18 mouse cellular contexts compared by ENCODE assay signal in genomic region chr7:126690737-126691136, GRCm38 (mm10). TPM values are rescaled to one million over a fixed set of nuclear protein-coding genes. Genes with fewer than 3 reads are reported as not detected.
A peak's percentile ranks its signal among the peaks of the same experiment; 100 is the strongest.
DNase-seq lines count a peak whose midpoint lies in the region; ATAC-seq and TF ChIP-seq lines count a peak whose summit lies in the region.
"Had no signal": no experiment of that assay in that cellular context is flagged by ENCODE, and none has a peak within 500 bp of the region (broad histone marks: within the 10 kb centered on the region; RNA-seq: fewer than 3 reads in every experiment).

No protein-coding gene starts in this region.

- no peaks in the 10 kb centered on the region for H3K27me3 ChIP-seq in liver, postnatal 0 days (ENCODE audit: insufficient read depth, low read length)
- H3K27me3 ChIP-seq in liver, embryonic 12.5 days (replicated peaks) = no peaks in the 10 kb centered on the region
- H3K27me3 ChIP-seq: embryonic facial prominence, embryonic 12.5 days; forebrain, embryonic 15.5 days; heart, embryonic 15.5 days; hindbrain, embryonic 13.5 days had no signal

- H3K4me3 ChIP-seq in liver, postnatal 0 days (ENCODE audit: low read depth, low read length) = no peak overlapping the region
- no peak overlapping the region for H3K4me3 ChIP-seq in liver, embryonic 12.5 days
- H3K4me3 ChIP-seq: embryonic facial prominence, embryonic 12.5 days; forebrain, embryonic 15.5 days; heart, embryonic 15.5 days; hindbrain, embryonic 13.5 days had no signal

- no peak overlapping the region for H3K9ac ChIP-seq in liver, postnatal 0 days (replicated peaks)
- H3K9ac ChIP-seq in liver, embryonic 12.5 days = no peak overlapping the region
- H3K9ac ChIP-seq: embryonic facial prominence, embryonic 12.5 days; forebrain, embryonic 15.5 days; heart, embryonic 15.5 days; hindbrain, embryonic 13.5 days had no signal

- ATAC-seq in liver, postnatal 0 days = peak; percentile 19
- no peak for ATAC-seq in liver, embryonic 12.5 days
- ATAC-seq: forebrain, embryonic 15.5 days had no signal

- 70% methylated on average over 3 of the region's 3 CpGs for WGBS in liver, postnatal 0 days (ENCODE audit: insufficient replicate concordance)
- WGBS in liver, embryonic 12.5 days (ENCODE audit: insufficient replicate concordance) = 81% methylated on average over 3 of the region's 3 CpGs

- H3K9me3 ChIP-seq in liver, postnatal 0 days (ENCODE audit: low read length) = no peaks in the 10 kb centered on the region
- no peaks in the 10 kb centered on the region for H3K9me3 ChIP-seq in liver, embryonic 12.5 days (replicated peaks)
- H3K9me3 ChIP-seq: embryonic facial prominence, embryonic 12.5 days; forebrain, embryonic 15.5 days; heart, embryonic 15.5 days; hindbrain, embryonic 13.5 days had no signal

- TF ChIP-seq CTCF in liver, postnatal 0 days (IDR thresholded peaks at IDR 0.05; ENCODE audit: low read depth) = no peak

- no peak for TF ChIP-seq EP300 in liver, postnatal 0 days (IDR thresholded peaks at IDR 0.05; ENCODE audit: low read depth)

- H3K27ac ChIP-seq in liver, postnatal 0 days (ENCODE audit: low read depth) = peak overlapping the region; percentile 88
- no peak overlapping the region for H3K27ac ChIP-seq in liver, embryonic 12.5 days
- H3K27ac ChIP-seq: embryonic facial prominence, embryonic 12.5 days; forebrain, embryonic 15.5 days; heart, embryonic 15.5 days; hindbrain, embryonic 13.5 days had no signal

- DNase-seq in heart, adult 11 months = peak; percentile 88
- DNase-seq in heart, adult 9 months (ENCODE audit: low spot score in 2 of 2) = no peak
- DNase-seq in kidney, adult 8-10 months = peak; percentile 66 to 88
- no peak for DNase-seq in kidney, postnatal 4 days
- DNase-seq in liver, postnatal 0 days = no peak
- DNase-seq in embryo, embryonic 11 days = no peak
- DNase-seq: adrenal gland, postnatal 14 days; cerebellum, adult 18-20 months; cerebellum, postnatal 10 days; gastrocnemius, postnatal 36 days; heart, adult 18-20 months; heart, postnatal 14 days had no signal

- peaks cover 21% of the 10 kb centered on the region for H3K4me1 ChIP-seq in liver, postnatal 0 days (ENCODE audit: insufficient read depth)
- peaks cover 29% of the 10 kb centered on the region for H3K4me1 ChIP-seq in liver, embryonic 12.5 days

- peaks cover 14% of the 10 kb centered on the region; the same call in 1 of the 2 replicates for H3K36me3 ChIP-seq in liver, postnatal 0 days (replicated peaks; ENCODE audit: insufficient read depth, low read length)
- peaks cover 22% of the 10 kb centered on the region for H3K36me3 ChIP-seq in liver, embryonic 12.5 days

- no peak overlapping the region for H3K4me2 ChIP-seq in liver, postnatal 0 days (ENCODE audit: low read depth, low read length)
- H3K4me2 ChIP-seq in liver, embryonic 12.5 days = no peak overlapping the region
- H3K4me2 ChIP-seq: embryonic facial prominence, embryonic 12.5 days; forebrain, embryonic 15.5 days; heart, embryonic 11.5 days; heart, embryonic 15.5 days; hindbrain, embryonic 13.5 days had no signal

RNA-seq across cellular contexts. Expression of gene Bola2, which starts 4.5 kb away (rescaled TPM):
- polyA plus RNA-seq in liver, postnatal 0 days (2015; fragmentation: Nextera tagmentation; extraction: Ambion mirVana) = 86.5 and 93.5 TPM in 2 replicates
- 134 and 153 TPM in 2 replicates for polyA plus RNA-seq in liver, embryonic 12.5 days (2016; fragmentation: Nextera tagmentation; extraction: Ambion mirVana)

RNA-seq across cellular contexts. Expression of gene Slx1b, which starts 4.8 kb away (rescaled TPM):
- 2.6 and 3.7 TPM in 2 replicates for polyA plus RNA-seq in liver, postnatal 0 days (2015; fragmentation: Nextera tagmentation; extraction: Ambion mirVana)
- polyA plus RNA-seq in liver, embryonic 12.5 days (2016; fragmentation: Nextera tagmentation; extraction: Ambion mirVana) = 4.5 and 5.1 TPM in 2 replicates

RNA-seq across cellular contexts. Expression of gene Sult1a1, which starts 14.5 kb away (rescaled TPM):
- polyA plus RNA-seq in liver, postnatal 0 days (2015; fragmentation: Nextera tagmentation; extraction: Ambion mirVana) = 221 and 241 TPM in 2 replicates
- polyA plus RNA-seq in liver, embryonic 12.5 days (2016; fragmentation: Nextera tagmentation; extraction: Ambion mirVana) = 0.24 and 0.50 TPM in 2 replicates

RNA-seq across cellular contexts. Expression of gene Coro1a, which starts 16.9 kb away (rescaled TPM):
- polyA plus RNA-seq in liver, postnatal 0 days (2015; fragmentation: Nextera tagmentation; extraction: Ambion mirVana) = 121 and 130 TPM in 2 replicates
- 77.9 and 86.6 TPM in 2 replicates for polyA plus RNA-seq in liver, embryonic 12.5 days (2016; fragmentation: Nextera tagmentation; extraction: Ambion mirVana)

RNA-seq across cellular contexts. Expression of gene Sgf29, which starts 41.6 kb away (rescaled TPM):
- 22.7 and 22.8 TPM in 2 replicates for polyA plus RNA-seq in liver, postnatal 0 days (2015; fragmentation: Nextera tagmentation; extraction: Ambion mirVana)
- polyA plus RNA-seq in liver, embryonic 12.5 days (2016; fragmentation: Nextera tagmentation; extraction: Ambion mirVana) = 36.3 and 42.4 TPM in 2 replicates

Comparison
In these comparisons a context has a peak if more than half of its experiments do, and no peak if none do; other contexts are left out.
1. DNase-seq: peak in heart, adult 11 months (single experiment) and kidney, adult 8-10 months (2 of 2); none in heart, adult 9 months (0 of 2), kidney, postnatal 4 days (0 of 2), liver, postnatal 0 days (single experiment) and embryo, embryonic 11 days (single experiment).
2. RNA of gene Sult1a1, which starts 14.5 kb away (polyA plus RNA-seq): 221 to 241 TPM in liver, postnatal 0 days; 0.24 to 0.50 TPM in liver, embryonic 12.5 days; every median in the first group is over 100 times any median in the second.